Mouse (Mus musculus): ENCODE results near the gene Dhtkd1. TPM values are rescaled to one million over a fixed set of nuclear protein-coding genes. Genes with fewer than 3 reads are reported as not detected.
"Not testable (repeated sequence)": the region's sequence is repeated elsewhere in the genome, so short reads cannot be mapped to it uniquely, and the experiment has no call there.

Dhtkd1 gene
- 11.6 and 18.6 TPM in 2 replicates for total RNA-seq (2021)
- long read RNA-seq, experiment 1: 0 reads
- long read RNA-seq, experiment 2, partial matches to known transcripts: 1 of 2 reads
- long read RNA-seq, experiment 2, other reads (novel, unspliced or antisense): 1 of 2 reads

GRCm38 (mm10) chr2:5942416-5943032 is at the start of gene Dhtkd1:
TSS of gene Dhtkd1 (minus strand) at chr2:5942792.
- peak; percentile 86 for DNase-seq

- no peak for DNase-seq
Measured at GRCm38 (mm10) chr2:5977532-5977931, 34.9 kb upstream of the Dhtkd1 start.

- DNase-seq: not testable (repeated sequence)
Measured at GRCm38 (mm10) chr2:5970629-5971028, 28.0 kb upstream of the Dhtkd1 start.

GRCm38 (mm10) chr2:5965972-5966371 is 23.4 kb upstream of the Dhtkd1 start:
- no peak for DNase-seq

- not testable (repeated sequence) for DNase-seq
Measured at GRCm38 (mm10) chr2:5963729-5964128, 21.1 kb upstream of the Dhtkd1 start.

GRCm38 (mm10) chr2:5962265-5962664 is 19.7 kb upstream of the Dhtkd1 start:
- no peak for DNase-seq

GRCm38 (mm10) chr2:5957705-5958104 is 15.1 kb upstream of the Dhtkd1 start:
- peak; percentile 36 for DNase-seq

- peak; percentile 82 for DNase-seq
Measured at GRCm38 (mm10) chr2:5951621-5952211, 9.1 kb upstream of the Dhtkd1 start.

GRCm38 (mm10) chr2:5950766-5951595 is 8.4 kb upstream of the Dhtkd1 start, which contains the start of gene Upf2:
TSS of gene Upf2 (plus strand) at chr2:5951469.
- DNase-seq: peak; percentile 98

- no peak for DNase-seq
Measured at GRCm38 (mm10) chr2:5950305-5950704, 7.7 kb upstream of the Dhtkd1 start.

GRCm38 (mm10) chr2:5949821-5950220 is 7.2 kb upstream of the Dhtkd1 start:
- not testable (repeated sequence) for DNase-seq

GRCm38 (mm10) chr2:5948964-5949363 is 6.4 kb upstream of the Dhtkd1 start:
- no peak for DNase-seq

- DNase-seq: no peak
Measured at GRCm38 (mm10) chr2:5946876-5947275, 4.3 kb upstream of the Dhtkd1 start.

GRCm38 (mm10) chr2:5945629-5946028 is 3.0 kb upstream of the Dhtkd1 start:
- DNase-seq: no peak

- no peak for DNase-seq
Measured at GRCm38 (mm10) chr2:5943071-5943470, 479 bp upstream of the Dhtkd1 start.

- DNase-seq: no peak
Measured at GRCm38 (mm10) chr2:5941861-5942415, 654 bp downstream of the Dhtkd1 start.

- DNase-seq: no peak
Measured at GRCm38 (mm10) chr2:5940936-5941335, 1.7 kb downstream of the Dhtkd1 start.

GRCm38 (mm10) chr2:5939911-5940310 is 2.7 kb downstream of the Dhtkd1 start:
- DNase-seq: no peak

GRCm38 (mm10) chr2:5939319-5939718 is 3.3 kb downstream of the Dhtkd1 start:
- DNase-seq: no peak

- no peak for DNase-seq
Measured at GRCm38 (mm10) chr2:5936550-5936949, 6.0 kb downstream of the Dhtkd1 start.

GRCm38 (mm10) chr2:5936068-5936467 is 6.5 kb downstream of the Dhtkd1 start:
- no peak for DNase-seq

- DNase-seq: no peak
Measured at GRCm38 (mm10) chr2:5934936-5935335, 7.7 kb downstream of the Dhtkd1 start.

- no peak for DNase-seq
Measured at GRCm38 (mm10) chr2:5931938-5932337, 10.7 kb downstream of the Dhtkd1 start.

Data from adrenal gland, postnatal 14 days (tissue).